Mouse (Mus musculus): ENCODE results near the gene Hs3st6.

Gene Hs3st6

GRCm38 (mm10) chr17:24766266-24766875 is 13.6 kb downstream of the Hs3st6 start:
- no peak for DNase-seq (ENCODE audit: low spot score)

GRCm38 (mm10) chr17:24769146-24769545 is 16.4 kb downstream of the Hs3st6 start:
- no peak for DNase-seq (ENCODE audit: low spot score)

- DNase-seq (ENCODE audit: low spot score): no peak
Observed at GRCm38 (mm10) chr17:24773241-24773640, 20.5 kb downstream of the Hs3st6 start.

- DNase-seq (ENCODE audit: low spot score): no peak
Observed at GRCm38 (mm10) chr17:24775173-24775572, 22.4 kb downstream of the Hs3st6 start.

- no peak for DNase-seq (ENCODE audit: low spot score)
Observed at GRCm38 (mm10) chr17:24777073-24777472, 24.3 kb downstream of the Hs3st6 start.

GRCm38 (mm10) chr17:24780821-24781220 is 28.0 kb downstream of the Hs3st6 start:
- no peak for DNase-seq (ENCODE audit: low spot score)

- no peak for DNase-seq (ENCODE audit: low spot score)
Observed at GRCm38 (mm10) chr17:24792190-24792589, 39.4 kb downstream of the Hs3st6 start.

GRCm38 (mm10) chr17:24794791-24795190 is 42.0 kb downstream of the Hs3st6 start:
- no peak for DNase-seq (ENCODE audit: low spot score)

- DNase-seq (ENCODE audit: low spot score): no peak
Observed at GRCm38 (mm10) chr17:24796969-24797368, 44.2 kb downstream of the Hs3st6 start.

GRCm38 (mm10) chr17:24798229-24798628 is 45.4 kb downstream of the Hs3st6 start:
- DNase-seq (ENCODE audit: low spot score): no peak

GRCm38 (mm10) chr17:24799476-24799875 is 46.7 kb downstream of the Hs3st6 start:
- no peak for DNase-seq (ENCODE audit: low spot score)

GRCm38 (mm10) chr17:24800524-24800923 is 47.7 kb downstream of the Hs3st6 start:
- no peak for DNase-seq (ENCODE audit: low spot score)

GRCm38 (mm10) chr17:24803952-24804951 is 51.5 kb downstream of the Hs3st6 start, which contains the start of gene Meiob:
TSS of gene Meiob (plus strand) at chr17:24804289.
- peak; percentile 78 for DNase-seq (ENCODE audit: low spot score)
